Mouse (Mus musculus) embryonic facial prominence, embryonic 14.5 days (tissue): ENCODE results near the gene Myrfl. TPM values are rescaled to one million over a fixed set of nuclear protein-coding genes. Genes with fewer than 3 reads are reported as not detected.

Experiments
- ATAC-seq: fragments of 200-750 bp; cut with Nextera tagmentation; 2 replicates; pipeline ENCODE4 v1.8.0; 2017; ENCODE audit warnings: low read depth, moderate number of reproducible peaks, moderate TSS enrichment
- DNase-seq: peaks from one replicate; pipeline ENCODE4 v3.0.0-alpha.2; 2015; ENCODE audit warnings: low spot score
- H3K27ac ChIP-seq: fragments of 300-500 bp; sonication (generic); replicated peaks from 2 replicates; pipeline ENCODE4 v1.5.1; 2014; ENCODE audit warnings: low read depth, mild to moderate bottlenecking, low read length, moderate library complexity
- H3K27me3 ChIP-seq: fragments of 300-500 bp; sonication (generic); replicated peaks from 2 replicates; pipeline ENCODE4 v1.6.1; 2014; ENCODE audit warnings: low read length; ENCODE audit not compliant: control insufficient read depth, insufficient read depth
- H3K36me3 ChIP-seq: fragments of 300-500 bp; sonication (generic); 2 replicates; pipeline ENCODE4 v1.6.1; 2014; ENCODE audit warnings: low read length, mixed read lengths; ENCODE audit not compliant: control insufficient read depth, insufficient read depth
- H3K4me1 ChIP-seq: fragments of 300-500 bp; sonication (generic); 2 replicates; pipeline ENCODE4 v1.6.1; 2014; ENCODE audit warnings: antibody characterized with exemption, low read length; ENCODE audit not compliant: control insufficient read depth, insufficient read depth
- H3K4me2 ChIP-seq: fragments of 300-500 bp; sonication (generic); 2 replicates; pipeline ENCODE4 v1.6.1; 2014; ENCODE audit warnings: low read depth, mild to moderate bottlenecking, low read length, moderate library complexity, mixed read lengths
- H3K4me3 ChIP-seq: fragments of 300-500 bp; sonication (generic); 2 replicates; pipeline ENCODE4 v1.5.1; 2014; ENCODE audit warnings: low read depth, mild to moderate bottlenecking, low read length
- H3K9ac ChIP-seq: fragments of 300-500 bp; sonication (generic); 2 replicates; pipeline ENCODE4 v1.6.1; 2014; ENCODE audit warnings: low read depth, mild to moderate bottlenecking, low read length, moderate library complexity, mixed read lengths
- H3K9me3 ChIP-seq: fragments of 300-500 bp; sonication (generic); 2 replicates; pipeline ENCODE4 v1.6.1; 2016; ENCODE audit warnings: low read length; ENCODE audit not compliant: control insufficient read depth
- WGBS: fragments of 180-500 bp; shearing (Covaris S2); extraction: QIAGEN DNeasy Blood & Tissue Kit; methylation state at CpG from one replicate; pipeline ENCODE4 v1.1.7; 2014; 5-methylcytosine and 5-hydroxymethylcytosine counted together
- polyA plus RNA-seq: library from polyadenylated mRNA; unstranded; fragments of >200 nt; fragmentation: Nextera tagmentation; extraction: Ambion mirVana; gene quantifications from 2 replicates; pipeline ENCODE4 v1.2.1, GENCODE M21; 2014

Gene Myrfl
- polyA plus RNA-seq, 1 experiment from 2014 or later, result 0.31 TPM

DNA sequence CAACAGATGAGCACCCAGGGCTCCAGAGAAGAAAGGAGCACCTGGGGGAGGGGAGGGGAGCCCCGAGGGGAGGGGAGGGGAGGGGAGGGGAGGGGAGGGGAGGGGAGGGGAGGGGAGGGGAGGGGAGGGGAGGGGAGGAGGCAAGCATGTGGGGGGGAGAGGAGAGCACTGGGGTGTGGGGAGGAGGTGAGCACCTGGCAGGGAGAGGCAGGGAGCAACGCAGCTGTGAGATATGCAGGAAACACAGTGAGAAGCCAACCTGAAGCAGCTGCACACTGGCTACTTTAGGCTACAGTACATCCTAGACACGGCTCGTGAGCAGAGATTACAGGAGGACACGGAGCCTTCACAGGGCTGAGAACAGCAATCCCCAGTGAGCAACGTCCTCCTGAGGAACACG, 34.2 kb upstream of the Myrfl start:
- Histone ChIP-seq H3K36me3 (peaks cover 44% of the 10 kb centered on the region), H3K27ac (no peak overlapping the region), H3K9ac (no peak overlapping the region), H3K4me3 (no peak overlapping the region), H3K9me3 (no peaks in the 10 kb centered on the region), H3K27me3 (no peaks in the 10 kb centered on the region), H3K4me2 (no peak overlapping the region), H3K4me1 (no peaks in the 10 kb centered on the region)
- DNase-seq (no peak), ATAC-seq (no peak; the same call in 1 of the 2 replicates)
- 81% methylated on average over 6 of the region's 7 CpGs for WGBS

DNA sequence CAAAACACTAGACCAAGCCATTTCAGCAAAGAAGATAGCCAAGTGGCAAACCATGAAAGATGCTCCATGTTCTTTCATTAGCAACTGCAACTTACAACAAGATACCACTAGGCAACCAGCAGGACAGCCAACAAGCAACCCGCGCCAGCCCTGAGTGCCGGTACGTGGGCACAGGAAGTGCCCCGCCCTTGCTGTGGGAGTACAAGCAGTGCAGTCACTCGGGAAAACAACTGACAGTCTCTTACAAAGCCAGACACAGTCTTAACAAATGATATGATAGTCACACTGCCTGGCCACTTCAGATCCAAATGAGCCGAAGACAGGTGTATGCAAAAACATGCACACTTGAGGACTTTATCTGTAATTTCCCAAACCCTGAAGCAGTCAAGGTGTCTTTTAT, 33.8 kb upstream of the Myrfl start:
- no peak overlapping the region for H3K27ac ChIP-seq
- peaks cover 45% of the 10 kb centered on the region for H3K36me3 ChIP-seq
- no peak overlapping the region for H3K4me2 ChIP-seq
- no peak overlapping the region for H3K9ac ChIP-seq
- H3K4me3 ChIP-seq, result no peak overlapping the region
- H3K27me3 ChIP-seq, result no peaks in the 10 kb centered on the region
- H3K9me3 ChIP-seq, result no peaks in the 10 kb centered on the region
- H3K4me1 ChIP-seq, result no peaks in the 10 kb centered on the region
- ATAC-seq (no peak), DNase-seq (no peak)
- WGBS, result 69% methylated on average over 7 of the region's 7 CpGs

- Histone ChIP-seq H3K9me3 (no peaks in the 10 kb centered on the region), H3K4me3 (no peak overlapping the region), H3K27ac (no peak overlapping the region), H3K4me2 (no peak overlapping the region), H3K4me1 (no peaks in the 10 kb centered on the region), H3K9ac (no peak overlapping the region), H3K27me3 (no peaks in the 10 kb centered on the region), H3K36me3 (peaks cover 55% of the 10 kb centered on the region)
- DNase-seq (no peak), ATAC-seq (no peak)
- WGBS, result 93% methylated on average over 3 of the region's 3 CpGs
Measured at GRCm38 (mm10) chr10:116928826-116929225, 32.1 kb upstream of the Myrfl start.

DNA sequence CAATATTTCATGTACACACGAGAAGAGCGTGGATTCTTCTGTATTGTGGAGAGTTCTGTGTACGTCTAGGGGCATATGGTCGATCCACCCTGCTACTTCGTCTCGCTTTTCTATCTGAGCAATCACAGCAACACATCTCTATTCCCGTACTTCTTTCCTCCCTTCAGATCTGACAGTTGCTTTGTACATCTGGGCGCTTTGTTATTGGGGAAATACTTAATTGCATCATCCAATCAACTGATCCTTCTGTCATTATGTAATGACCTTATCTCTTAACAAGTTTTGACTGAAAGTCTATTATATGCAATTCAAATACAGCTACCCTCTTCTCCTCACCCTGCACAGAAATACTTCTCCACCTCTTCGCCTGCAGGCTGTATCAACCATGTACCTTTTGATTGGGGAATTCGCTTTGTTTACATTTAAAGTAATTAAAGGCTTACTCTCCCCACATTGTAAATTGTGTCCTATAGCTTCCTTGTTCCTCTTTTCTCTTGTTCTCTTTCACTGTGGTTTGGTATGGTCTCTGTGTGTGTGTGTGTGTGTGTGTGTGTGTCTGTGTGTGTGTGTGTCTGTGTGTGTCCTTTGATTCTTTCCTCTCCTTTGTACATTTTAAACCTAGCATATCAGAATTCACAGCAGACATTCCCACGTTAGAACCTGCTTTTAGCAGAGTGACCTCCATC, 29.9 kb upstream of the Myrfl start:
- Histone ChIP-seq H3K36me3 (peaks cover 55% of the 10 kb centered on the region), H3K4me2 (no peak overlapping the region), H3K9me3 (no peaks in the 10 kb centered on the region), H3K4me3 (no peak overlapping the region), H3K27me3 (no peaks in the 10 kb centered on the region), H3K4me1 (no peaks in the 10 kb centered on the region), H3K27ac (no peak overlapping the region), H3K9ac (no peak overlapping the region)
- whole genome bisulfite sequencing, result 79% methylated on average over 11 of the region's 11 CpGs
- DNase-seq (no peak), ATAC-seq (no peak)

DNA sequence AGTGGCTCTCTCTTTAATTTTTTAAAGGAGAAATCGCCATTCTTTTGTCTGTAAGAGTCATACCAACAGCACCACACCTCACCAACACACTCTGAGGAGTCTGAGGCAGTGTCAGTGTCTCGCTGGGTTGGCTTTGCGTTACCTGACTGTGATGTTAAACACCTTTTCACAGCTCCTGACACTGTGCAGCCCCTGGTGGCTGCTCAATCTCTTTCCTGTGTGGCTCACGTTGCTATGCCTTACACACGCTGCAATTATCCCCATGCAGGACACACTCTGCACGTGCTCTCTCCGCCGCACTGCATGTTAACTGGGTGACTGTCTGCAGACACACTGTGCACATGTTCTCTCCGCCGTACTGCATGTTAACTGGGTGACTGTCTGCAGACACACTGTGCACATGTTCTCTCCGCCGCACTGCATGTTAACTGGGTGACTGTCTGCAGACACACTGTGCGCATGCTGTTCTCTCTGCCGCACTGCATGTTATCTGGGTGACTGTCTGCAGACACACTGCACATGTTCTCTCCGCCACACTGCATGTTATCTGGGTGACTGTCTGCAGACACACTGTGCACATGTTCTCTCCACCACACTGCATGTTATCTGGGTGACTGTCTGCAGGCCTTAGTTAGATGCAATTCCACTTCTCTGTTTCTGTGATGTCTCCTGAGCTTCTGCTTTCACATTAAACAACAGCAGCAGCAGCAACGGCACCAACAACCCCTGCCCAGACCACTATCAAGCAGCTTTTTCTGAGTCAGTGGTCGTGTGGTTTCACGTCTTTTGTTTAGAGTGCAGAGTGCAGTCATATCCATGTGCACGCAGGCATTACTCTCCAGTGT, 27.2 kb upstream of the Myrfl start:
- Histone ChIP-seq H3K9me3 (no peaks in the 10 kb centered on the region), H3K4me2 (no peak overlapping the region), H3K4me3 (no peak overlapping the region), H3K4me1 (no peaks in the 10 kb centered on the region), H3K9ac (no peak overlapping the region), H3K36me3 (peaks cover 52% of the 10 kb centered on the region), H3K27ac (no peak overlapping the region), H3K27me3 (no peaks in the 10 kb centered on the region)
- 91% methylated on average over 19 of the region's 19 CpGs for WGBS
- no peak for DNase-seq
- no peak for ATAC-seq

DNA sequence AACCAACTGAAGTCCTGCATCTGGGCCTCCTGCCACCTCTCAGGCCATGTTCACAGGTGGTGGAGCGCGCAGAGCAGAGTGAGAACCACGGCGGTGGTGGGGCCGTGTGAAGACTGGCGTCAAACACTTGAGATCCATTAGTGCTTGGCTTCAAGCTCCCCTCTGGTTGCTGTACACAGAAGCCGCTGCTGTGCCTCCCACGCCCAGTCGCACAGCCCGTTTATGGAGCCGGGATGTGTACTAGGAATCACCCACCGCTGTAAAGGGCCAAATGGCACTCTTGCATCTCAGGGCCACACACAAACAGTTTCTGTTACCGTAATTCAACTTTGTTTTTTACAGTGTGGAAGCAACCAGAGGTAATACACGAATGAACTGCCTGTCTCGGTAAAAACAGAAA, 25.4 kb upstream of the Myrfl start:
- Histone ChIP-seq H3K9ac (no peak overlapping the region), H3K27ac (no peak overlapping the region), H3K9me3 (no peaks in the 10 kb centered on the region), H3K4me2 (no peak overlapping the region), H3K4me3 (no peak overlapping the region), H3K4me1 (no peaks in the 10 kb centered on the region), H3K27me3 (no peaks in the 10 kb centered on the region), H3K36me3 (peaks cover 49% of the 10 kb centered on the region)
- DNase-seq (no peak), ATAC-seq (no peak)
- WGBS, result 92% methylated on average over 15 of the region's 15 CpGs

GRCm38 (mm10) chr10:116921416-116921815, 24.7 kb upstream of the Myrfl start:
- Histone ChIP-seq H3K4me3 (no peak overlapping the region), H3K27ac (no peak overlapping the region), H3K4me2 (no peak overlapping the region), H3K4me1 (no peaks in the 10 kb centered on the region), H3K9ac (no peak overlapping the region), H3K9me3 (no peaks in the 10 kb centered on the region), H3K27me3 (no peaks in the 10 kb centered on the region), H3K36me3 (peaks cover 42% of the 10 kb centered on the region)
- 90% methylated on average over 15 of the region's 15 CpGs for WGBS
- ATAC-seq (no peak), DNase-seq (no peak)

GRCm38 (mm10) chr10:116920641-116921040, 23.9 kb upstream of the Myrfl start:
- Histone ChIP-seq H3K4me3 (no peak overlapping the region), H3K9ac (no peak overlapping the region), H3K27ac (no peak overlapping the region), H3K36me3 (peaks cover 39% of the 10 kb centered on the region), H3K4me2 (no peak overlapping the region), H3K9me3 (no peaks in the 10 kb centered on the region), H3K4me1 (no peaks in the 10 kb centered on the region), H3K27me3 (no peaks in the 10 kb centered on the region)
- DNase-seq (no peak), ATAC-seq (no peak)
- 90% methylated on average over 8 of the region's 8 CpGs for WGBS
